Mouse (Mus musculus): ENCODE measurements around the gene Ssh3. TPM values are rescaled to one million over a fixed set of nuclear protein-coding genes. Genes with fewer than 3 reads are reported as not detected.
A peak's percentile ranks its signal among the peaks of the same experiment; 100 is the strongest.

Gene Ssh3
- polyA plus RNA-seq, 1 experiment = 139 TPM

GRCm38 (mm10) chr19:4294381-4295097, 25.6 kb upstream of the Ssh3 start:
- no peak overlapping the region for H3K4me3 ChIP-seq (replicated peaks; ENCODE audit: insufficient read depth, low read depth, low read length)
- H3K27me3 ChIP-seq (ENCODE audit: control insufficient read depth, insufficient read depth, low read length) = no peaks in the 10 kb centered on the region
- peaks cover 47% of the 10 kb centered on the region for H3K4me1 ChIP-seq (ENCODE audit: control insufficient read depth, insufficient read depth, low read length)
- TF ChIP-seq POLR2A (IDR thresholded peaks at IDR 0.05; ENCODE audit: borderline replicate concordance, insufficient read depth, low read length) (no peak), CTCF (IDR thresholded peaks at IDR 0.05; ENCODE audit: borderline replicate concordance, insufficient read depth, low read depth, low read length) (no peak)
- DNase-seq = no peak
- no peak overlapping the region for H3K27ac ChIP-seq (ENCODE audit: insufficient read depth, low read length)
- WGBS = 61% methylated on average over 14 of the region's 14 CpGs

- H3K27ac ChIP-seq (ENCODE audit: insufficient read depth, low read length) = no peak overlapping the region
- H3K27me3 ChIP-seq (ENCODE audit: control insufficient read depth, insufficient read depth, low read length) = no peaks in the 10 kb centered on the region
- WGBS = 83% methylated on average over 11 of the region's 11 CpGs
- H3K4me1 ChIP-seq (ENCODE audit: control insufficient read depth, insufficient read depth, low read length) = peaks cover 15% of the 10 kb centered on the region
- no peak for DNase-seq
- TF ChIP-seq CTCF (IDR thresholded peaks at IDR 0.05; ENCODE audit: borderline replicate concordance, insufficient read depth, low read depth, low read length) = no peak
- TF ChIP-seq POLR2A (IDR thresholded peaks at IDR 0.05; ENCODE audit: borderline replicate concordance, insufficient read depth, low read length) = no peak
- H3K4me3 ChIP-seq (replicated peaks; ENCODE audit: insufficient read depth, low read depth, low read length) = no peak overlapping the region
Observed at GRCm38 (mm10) chr19:4291161-4291560, 22.2 kb upstream of the Ssh3 start.

GRCm38 (mm10) chr19:4290749-4291148, 21.8 kb upstream of the Ssh3 start:
- H3K4me1 ChIP-seq (ENCODE audit: control insufficient read depth, insufficient read depth, low read length) = peaks cover 14% of the 10 kb centered on the region
- whole genome bisulfite sequencing = 75% methylated on average over 15 of the region's 15 CpGs
- H3K27me3 ChIP-seq (ENCODE audit: control insufficient read depth, insufficient read depth, low read length) = no peaks in the 10 kb centered on the region
- no peak overlapping the region for H3K4me3 ChIP-seq (replicated peaks; ENCODE audit: insufficient read depth, low read depth, low read length)
- H3K27ac ChIP-seq (ENCODE audit: insufficient read depth, low read length) = no peak overlapping the region
- no peak for DNase-seq
- TF ChIP-seq CTCF (IDR thresholded peaks at IDR 0.05; ENCODE audit: borderline replicate concordance, insufficient read depth, low read depth, low read length) (no peak), POLR2A (IDR thresholded peaks at IDR 0.05; ENCODE audit: borderline replicate concordance, insufficient read depth, low read length) (no peak)

GRCm38 (mm10) chr19:4283653-4284052, 14.7 kb upstream of the Ssh3 start:
- Histone ChIP-seq H3K27ac (ENCODE audit: insufficient read depth, low read length) (no peak overlapping the region), H3K27me3 (ENCODE audit: control insufficient read depth, insufficient read depth, low read length) (no peaks in the 10 kb centered on the region), H3K4me1 (ENCODE audit: control insufficient read depth, insufficient read depth, low read length) (peaks cover 14% of the 10 kb centered on the region), H3K4me3 (replicated peaks; ENCODE audit: insufficient read depth, low read depth, low read length) (no peak overlapping the region)
- 19% methylated on average over 7 of the region's 7 CpGs for WGBS
- DNase-seq = no peak
- TF ChIP-seq CTCF (IDR thresholded peaks at IDR 0.05; ENCODE audit: borderline replicate concordance, insufficient read depth, low read depth, low read length) (no peak), POLR2A (IDR thresholded peaks at IDR 0.05; ENCODE audit: borderline replicate concordance, insufficient read depth, low read length) (no peak)

- Histone ChIP-seq H3K4me1 (ENCODE audit: control insufficient read depth, insufficient read depth, low read length) (peaks cover 14% of the 10 kb centered on the region), H3K27me3 (ENCODE audit: control insufficient read depth, insufficient read depth, low read length) (no peaks in the 10 kb centered on the region), H3K27ac (ENCODE audit: insufficient read depth, low read length) (peak within 1 kb of the TSS; percentile 32), H3K4me3 (replicated peaks; ENCODE audit: insufficient read depth, low read depth, low read length) (peak within 1 kb of the TSS; percentile 74)
- under 1% methylated on average over 50 of the region's 50 CpGs for WGBS
- TF ChIP-seq CTCF (IDR thresholded peaks at IDR 0.05; ENCODE audit: borderline replicate concordance, insufficient read depth, low read depth, low read length) (peak; percentile 84), POLR2A (IDR thresholded peaks at IDR 0.05; ENCODE audit: borderline replicate concordance, insufficient read depth, low read length) (peak; percentile 45; the same call in 1 of the 2 replicates)
- peak; percentile 79 to 84 for DNase-seq
Observed at GRCm38 (mm10) chr19:4282898-4283553, 14.0 kb upstream of the Ssh3 start, which contains the start of gene Ankrd13d. Ankrd13d (minus strand) TSS chr19:4283137.

GRCm38 (mm10) chr19:4280425-4280824, 11.4 kb upstream of the Ssh3 start:
- no peak for DNase-seq
- Histone ChIP-seq H3K4me3 (replicated peaks; ENCODE audit: insufficient read depth, low read depth, low read length) (no peak overlapping the region), H3K4me1 (ENCODE audit: control insufficient read depth, insufficient read depth, low read length) (peaks cover 18% of the 10 kb centered on the region), H3K27me3 (ENCODE audit: control insufficient read depth, insufficient read depth, low read length) (no peaks in the 10 kb centered on the region), H3K27ac (ENCODE audit: insufficient read depth, low read length) (no peak overlapping the region)
- WGBS = 75% methylated on average over 9 of the region's 9 CpGs
- TF ChIP-seq CTCF (IDR thresholded peaks at IDR 0.05; ENCODE audit: borderline replicate concordance, insufficient read depth, low read depth, low read length) = no peak

GRCm38 (mm10) chr19:4279487-4279886, 10.5 kb upstream of the Ssh3 start:
- Histone ChIP-seq H3K4me1 (ENCODE audit: control insufficient read depth, insufficient read depth, low read length) (peaks cover 18% of the 10 kb centered on the region), H3K27ac (ENCODE audit: insufficient read depth, low read length) (no peak overlapping the region), H3K27me3 (ENCODE audit: control insufficient read depth, insufficient read depth, low read length) (no peaks in the 10 kb centered on the region), H3K4me3 (replicated peaks; ENCODE audit: insufficient read depth, low read depth, low read length) (no peak overlapping the region)
- TF ChIP-seq CTCF (IDR thresholded peaks at IDR 0.05; ENCODE audit: borderline replicate concordance, insufficient read depth, low read depth, low read length) (peak; percentile 23; the same call in 1 of the 2 replicates), POLR2A (IDR thresholded peaks at IDR 0.05; ENCODE audit: borderline replicate concordance, insufficient read depth, low read length) (no peak)
- 98% methylated on average over 1 of the region's 1 CpGs for WGBS
- DNase-seq = peak in 1 of 2 experiments; percentile 28

- Histone ChIP-seq H3K4me3 (replicated peaks; ENCODE audit: insufficient read depth, low read depth, low read length) (no peak overlapping the region), H3K27ac (ENCODE audit: insufficient read depth, low read length) (no peak overlapping the region), H3K4me1 (ENCODE audit: control insufficient read depth, insufficient read depth, low read length) (peaks cover 17% of the 10 kb centered on the region), H3K27me3 (ENCODE audit: control insufficient read depth, insufficient read depth, low read length) (no peaks in the 10 kb centered on the region)
- DNase-seq = peak in 1 of 2 experiments; percentile 19
- TF ChIP-seq CTCF (IDR thresholded peaks at IDR 0.05; ENCODE audit: borderline replicate concordance, insufficient read depth, low read depth, low read length) = no peak
- no peak for TF ChIP-seq POLR2A (IDR thresholded peaks at IDR 0.05; ENCODE audit: borderline replicate concordance, insufficient read depth, low read length)
- WGBS = 94% methylated on average over 11 of the region's 11 CpGs
Observed at GRCm38 (mm10) chr19:4270972-4271371, 2.0 kb upstream of the Ssh3 start.
